Mouse (Mus musculus): ENCODE results near the gene Gm45234. TPM values are rescaled to one million over a fixed set of nuclear protein-coding genes. Genes with fewer than 3 reads are reported as not detected.

Gm45234 gene
- polyA plus RNA-seq, 1 experiment = not detected

DNA sequence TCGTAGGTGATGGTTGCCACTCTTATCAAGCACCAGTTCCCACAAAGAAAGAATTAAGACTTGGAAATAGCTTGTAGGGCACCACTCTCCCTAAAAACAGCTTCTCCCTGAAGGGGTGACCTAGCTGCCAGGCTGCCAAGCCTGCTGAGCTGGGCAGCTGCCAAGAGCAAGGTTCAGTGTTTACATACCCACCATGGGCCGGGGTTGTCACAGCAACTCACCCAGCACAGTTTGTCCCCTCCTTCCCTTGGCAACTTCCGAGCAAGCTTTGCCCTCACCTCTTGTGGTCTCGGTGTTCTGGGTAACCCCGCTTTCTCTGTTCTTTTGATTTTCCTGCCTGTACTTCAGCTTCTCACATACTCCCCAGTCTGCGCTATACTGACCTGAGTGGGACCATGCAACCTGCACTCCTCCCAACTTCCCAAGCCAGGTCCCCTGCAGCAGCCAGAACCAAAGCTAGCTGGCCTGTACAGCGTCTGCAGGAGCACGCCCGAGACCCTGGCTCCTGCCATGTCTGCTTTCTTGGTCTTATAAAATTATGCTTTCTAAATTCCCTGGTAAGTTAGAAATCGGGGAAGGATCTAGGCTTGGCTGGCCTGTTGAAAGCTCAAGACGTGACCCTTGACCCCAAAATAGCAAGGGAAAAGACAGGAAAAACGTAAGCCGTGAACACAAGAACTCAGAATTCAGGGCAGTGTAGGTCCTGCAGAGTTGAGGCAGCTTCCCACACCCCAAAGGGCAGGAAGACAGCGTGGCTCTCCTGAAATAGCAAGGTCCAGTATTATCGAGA lies 61.5 kb downstream of the Gm45234 start:
- TF ChIP-seq POLR2A (IDR thresholded peaks at IDR 0.05; ENCODE audit: borderline replicate concordance, control insufficient read depth, low read depth, low read length) = no peak
- TF ChIP-seq CTCF (IDR thresholded peaks at IDR 0.05; ENCODE audit: control insufficient read depth, insufficient read depth, low read length) = no peak
- no peaks in the 10 kb centered on the region for H3K4me1 ChIP-seq (ENCODE audit: control insufficient read depth, insufficient read depth, low read length)
- no peak overlapping the region for H3K4me3 ChIP-seq (replicated peaks; ENCODE audit: control insufficient read depth, low read depth, low read length)
- no peak overlapping the region for H3K27ac ChIP-seq (ENCODE audit: control insufficient read depth, insufficient read depth, low read depth, low read length, poor library complexity)
- WGBS = 66% methylated on average over 15 of the region's 15 CpGs

GRCm38 (mm10) chr6:124693243-124693981 lies 62.4 kb downstream of the Gm45234 start:
- H3K4me1 ChIP-seq (ENCODE audit: control insufficient read depth, insufficient read depth, low read length) = no peaks in the 10 kb centered on the region
- no peak overlapping the region for H3K4me3 ChIP-seq (replicated peaks; ENCODE audit: control insufficient read depth, low read depth, low read length)
- H3K27ac ChIP-seq (ENCODE audit: control insufficient read depth, insufficient read depth, low read depth, low read length, poor library complexity) = no peak overlapping the region
- 58% methylated on average over 15 of the region's 15 CpGs for WGBS
- TF ChIP-seq POLR2A (IDR thresholded peaks at IDR 0.05; ENCODE audit: borderline replicate concordance, control insufficient read depth, low read depth, low read length) = no peak
- no peak for TF ChIP-seq CTCF (IDR thresholded peaks at IDR 0.05; ENCODE audit: control insufficient read depth, insufficient read depth, low read length)

- TF ChIP-seq POLR2A (IDR thresholded peaks at IDR 0.05; ENCODE audit: borderline replicate concordance, control insufficient read depth, low read depth, low read length) = no peak
- TF ChIP-seq CTCF (IDR thresholded peaks at IDR 0.05; ENCODE audit: control insufficient read depth, insufficient read depth, low read length) = no peak
- no peak overlapping the region for H3K27ac ChIP-seq (ENCODE audit: control insufficient read depth, insufficient read depth, low read depth, low read length, poor library complexity)
- WGBS = 59% methylated on average over 3 of the region's 3 CpGs
- H3K4me1 ChIP-seq (ENCODE audit: control insufficient read depth, insufficient read depth, low read length) = peaks cover 1% of the 10 kb centered on the region; the same call in 1 of the 2 replicates
- no peak overlapping the region for H3K4me3 ChIP-seq (replicated peaks; ENCODE audit: control insufficient read depth, low read depth, low read length)
These were observed 65.3 kb downstream of the Gm45234 start for GRCm38 (mm10) chr6:124690517-124690916.

Other genes with a start within 250 kb of the Gm45234 start
- 4.5 and 8.9 TPM in 2 replicates for gene C1ra, start 243.6 kb downstream of the Gm45234 start, polyA plus RNA-seq (2011; ENCODE audit: insufficient read depth, insufficient read length, low replicate concordance, missing spikeins)
- gene C1s1, start 213.7 kb downstream of the Gm45234 start, polyA plus RNA-seq (2011; ENCODE audit: insufficient read depth, insufficient read length, low replicate concordance, missing spikeins) = 5.2 and 6.6 TPM in 2 replicates
- not detected in 2 replicates for gene C1rb, start 185.7 kb downstream of the Gm45234 start, polyA plus RNA-seq (2011; ENCODE audit: insufficient read depth, insufficient read length, low replicate concordance, missing spikeins)
- gene C1s2, start 119.9 kb downstream of the Gm45234 start, polyA plus RNA-seq (2011; ENCODE audit: insufficient read depth, insufficient read length, low replicate concordance, missing spikeins) = not detected in 2 replicates
- gene Lpcat3, start 93.0 kb downstream of the Gm45234 start, polyA plus RNA-seq (2011; ENCODE audit: insufficient read depth, insufficient read length, low replicate concordance, missing spikeins) = 67.0 and 77.5 TPM in 2 replicates
- 101 and 149 TPM in 2 replicates for gene Emg1, start 43.8 kb downstream of the Gm45234 start, polyA plus RNA-seq (2011; ENCODE audit: insufficient read depth, insufficient read length, low replicate concordance, missing spikeins)
- gene Phb2, start 43.7 kb downstream of the Gm45234 start, polyA plus RNA-seq (2011; ENCODE audit: insufficient read depth, insufficient read length, low replicate concordance, missing spikeins) = 143 and 213 TPM in 2 replicates
- 239 and 439 TPM in 2 replicates for gene Ptpn6, start 17.3 kb downstream of the Gm45234 start, polyA plus RNA-seq (2011; ENCODE audit: insufficient read depth, insufficient read length, low replicate concordance, missing spikeins)
- 138 and 208 TPM in 2 replicates for gene Grcc10, start 14.6 kb downstream of the Gm45234 start, polyA plus RNA-seq (2011; ENCODE audit: insufficient read depth, insufficient read length, low replicate concordance, missing spikeins)
- gene Atn1, start 503 bp upstream of the Gm45234 start, polyA plus RNA-seq (2011; ENCODE audit: insufficient read depth, insufficient read length, low replicate concordance, missing spikeins) = 11.3 and 19.1 TPM in 2 replicates
- gene Eno2, start 13.7 kb upstream of the Gm45234 start, polyA plus RNA-seq (2011; ENCODE audit: insufficient read depth, insufficient read length, low replicate concordance, missing spikeins) = 0.68 and 1.4 TPM in 2 replicates
- not detected in 2 replicates for gene Lrrc23, start 23.7 kb upstream of the Gm45234 start, polyA plus RNA-seq (2011; ENCODE audit: insufficient read depth, insufficient read length, low replicate concordance, missing spikeins)
- gene Spsb2, start 52.6 kb upstream of the Gm45234 start, polyA plus RNA-seq (2011; ENCODE audit: insufficient read depth, insufficient read length, low replicate concordance, missing spikeins) = 4.9 and 7.3 TPM in 2 replicates
- 97.5 and 152 TPM in 2 replicates for gene Tpi1, start 58.3 kb upstream of the Gm45234 start, polyA plus RNA-seq (2011; ENCODE audit: insufficient read depth, insufficient read length, low replicate concordance, missing spikeins)
- 44.1 and 53.9 TPM in 2 replicates for gene Usp5, start 73.5 kb upstream of the Gm45234 start, polyA plus RNA-seq (2011; ENCODE audit: insufficient read depth, insufficient read length, low replicate concordance, missing spikeins)
- 131 and 148 TPM in 2 replicates for gene Cdca3, start 73.5 kb upstream of the Gm45234 start, polyA plus RNA-seq (2011; ENCODE audit: insufficient read depth, insufficient read length, low replicate concordance, missing spikeins)
- 3.3 TPM in 1 of 2 replicates, not detected in the other for gene Gnb3, start 84.3 kb upstream of the Gm45234 start, polyA plus RNA-seq (2011; ENCODE audit: insufficient read depth, insufficient read length, low replicate concordance, missing spikeins)
- 0.59 and 2.7 TPM in 2 replicates for gene P3h3, start 101.7 kb upstream of the Gm45234 start, polyA plus RNA-seq (2011; ENCODE audit: insufficient read depth, insufficient read length, low replicate concordance, missing spikeins)
- 0.56 and 2.4 TPM in 2 replicates for gene Gpr162, start 108.0 kb upstream of the Gm45234 start, polyA plus RNA-seq (2011; ENCODE audit: insufficient read depth, insufficient read length, low replicate concordance, missing spikeins)
- 3.5 and 3.6 TPM in 2 replicates for gene Cd4, start 132.2 kb upstream of the Gm45234 start, polyA plus RNA-seq (2011; ENCODE audit: insufficient read depth, insufficient read length, low replicate concordance, missing spikeins)
- gene Lag3, start 155.7 kb upstream of the Gm45234 start, polyA plus RNA-seq (2011; ENCODE audit: insufficient read depth, insufficient read length, low replicate concordance, missing spikeins) = 2.9 and 7.6 TPM in 2 replicates
- 157 and 192 TPM in 2 replicates for gene Ptms, start 164.1 kb upstream of the Gm45234 start, polyA plus RNA-seq (2011; ENCODE audit: insufficient read depth, insufficient read length, low replicate concordance, missing spikeins)
- 45.8 and 74.0 TPM in 2 replicates for gene Mlf2, start 175.4 kb upstream of the Gm45234 start, polyA plus RNA-seq (2011; ENCODE audit: insufficient read depth, insufficient read length, low replicate concordance, missing spikeins)
- gene Cops7a, start 209.5 kb upstream of the Gm45234 start, polyA plus RNA-seq (2011; ENCODE audit: insufficient read depth, insufficient read length, low replicate concordance, missing spikeins) = 18.1 and 33.0 TPM in 2 replicates
- 3.4 TPM in 1 of 2 replicates, not detected in the other for gene Pianp, start 240.7 kb upstream of the Gm45234 start, polyA plus RNA-seq (2011; ENCODE audit: insufficient read depth, insufficient read length, low replicate concordance, missing spikeins)

All from bone marrow, adult 2 months (tissue).